Mouse (Mus musculus): ENCODE measurements around the gene Ms4a10.

The Ms4a10 gene

GRCm38 (mm10) chr19:10974238-10974865, at the start of gene Ms4a10:
TSS of gene Ms4a10 (minus strand) at chr19:10974670.
- in situ Hi-C loops (cut with MboI; ENCODE audit: low pct_unique_long_range_greater_than_20kb in 1 of 2, low sequenced_read_pairs in 2 of 2, unreplicated experiment in 1 of 2), result no loop called here

DNA sequence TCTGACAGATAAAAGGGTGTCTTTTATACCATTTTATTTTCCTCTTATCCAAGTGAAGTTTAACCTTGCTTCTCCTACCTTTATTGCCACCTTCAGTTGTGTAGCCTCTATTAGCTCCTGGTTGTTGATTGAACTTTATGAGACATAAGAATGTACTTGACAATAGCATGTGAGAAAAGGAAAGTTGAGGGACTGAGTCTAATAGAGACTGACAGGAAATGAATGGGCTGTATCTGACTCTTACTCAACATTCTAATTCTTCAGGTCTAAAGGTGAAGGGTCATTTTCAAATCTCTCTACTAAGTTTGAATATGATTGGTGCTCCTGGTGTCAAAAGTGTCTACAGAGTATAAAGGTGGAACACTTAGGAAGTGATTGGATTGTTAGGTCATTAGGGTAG, 47.9 kb upstream of the Ms4a10 start:
- in situ Hi-C loops (cut with MboI; ENCODE audit: low pct_unique_long_range_greater_than_20kb in 1 of 2, low sequenced_read_pairs in 2 of 2, unreplicated experiment in 1 of 2), result no loop called here

DNA sequence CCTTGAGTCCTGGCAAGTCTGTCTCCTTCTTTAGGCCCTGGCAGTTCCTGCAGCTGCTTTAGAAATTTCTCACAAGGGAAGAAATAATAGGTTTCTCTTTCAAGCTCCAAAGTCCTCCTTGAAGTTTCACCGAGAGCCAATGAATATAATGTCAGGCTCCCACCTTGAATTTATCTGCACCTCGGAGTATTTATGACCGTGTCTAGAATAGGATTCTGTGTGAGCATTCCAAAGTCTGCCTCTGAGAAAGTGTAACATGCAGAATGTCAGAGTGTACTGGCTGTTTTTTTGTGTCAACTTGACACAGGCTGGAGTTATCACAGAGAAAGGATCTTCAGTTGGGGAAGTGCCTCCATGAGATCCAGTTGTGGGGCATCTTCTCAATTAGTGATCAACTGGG, 43.4 kb upstream of the Ms4a10 start, which contains the start of gene Ms4a18:
Gene Ms4a18 (minus strand): TSS at position 141 of the 400 bp plus-strand sequence.
- in situ Hi-C loops (cut with MboI; ENCODE audit: low pct_unique_long_range_greater_than_20kb in 1 of 2, low sequenced_read_pairs in 2 of 2, unreplicated experiment in 1 of 2), result no loop called here

- in situ Hi-C loops (cut with MboI; ENCODE audit: low pct_unique_long_range_greater_than_20kb in 1 of 2, low sequenced_read_pairs in 2 of 2, unreplicated experiment in 1 of 2), result no loop called here
These were observed 42.8 kb upstream of the Ms4a10 start for GRCm38 (mm10) chr19:11017251-11017650.

DNA sequence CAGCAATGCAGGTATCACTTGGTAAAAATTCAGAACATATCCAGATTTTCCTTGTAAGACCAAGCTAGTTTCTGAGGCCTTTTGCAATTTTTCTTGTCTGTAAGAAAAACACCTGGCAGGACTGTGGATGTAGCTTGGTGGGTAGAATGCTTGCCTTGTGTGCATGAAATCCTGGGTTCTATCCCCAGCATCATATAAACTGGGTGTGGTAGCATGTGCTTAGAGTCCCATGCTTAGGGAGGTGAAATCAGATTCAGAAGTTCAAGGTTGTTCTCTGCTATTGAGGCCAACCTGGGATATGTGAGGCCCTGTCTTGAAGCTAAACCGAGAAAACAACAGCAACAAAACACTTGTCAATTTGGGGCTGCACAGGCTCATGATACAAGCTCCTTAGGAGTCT, 41.5 kb upstream of the Ms4a10 start:
- in situ Hi-C loops (cut with MboI; ENCODE audit: low pct_unique_long_range_greater_than_20kb in 1 of 2, low sequenced_read_pairs in 2 of 2, unreplicated experiment in 1 of 2), result no loop called here

DNA sequence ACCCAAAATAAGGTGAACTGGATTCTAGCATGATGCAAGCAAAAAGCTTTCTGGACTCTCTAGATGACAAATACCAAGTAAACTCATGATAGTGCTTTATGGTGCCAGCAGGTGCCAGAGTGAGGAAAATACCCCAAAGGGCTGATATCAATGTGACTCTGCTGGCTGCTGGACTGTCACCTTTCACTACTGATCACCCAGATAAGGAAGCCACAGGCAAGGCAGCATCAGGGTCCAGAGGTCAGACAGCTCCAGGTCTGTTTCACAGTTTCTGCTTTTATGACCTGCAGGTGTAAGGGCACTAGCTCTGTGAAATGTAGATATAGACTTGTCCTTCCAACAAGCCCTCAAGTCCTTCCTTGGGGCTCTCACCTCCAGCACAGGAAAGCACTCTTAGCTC, 41.0 kb upstream of the Ms4a10 start:
- in situ Hi-C loops (cut with MboI; ENCODE audit: low pct_unique_long_range_greater_than_20kb in 1 of 2, low sequenced_read_pairs in 2 of 2, unreplicated experiment in 1 of 2), result no loop called here

GRCm38 (mm10) chr19:10993150-10993549, 18.7 kb upstream of the Ms4a10 start, which contains the start of gene Ms4a15:
TSS of gene Ms4a15 (minus strand) at chr19:10993250.
- in situ Hi-C loops (cut with MboI; ENCODE audit: low pct_unique_long_range_greater_than_20kb in 1 of 2, low sequenced_read_pairs in 2 of 2, unreplicated experiment in 1 of 2), result no loop called here

DNA sequence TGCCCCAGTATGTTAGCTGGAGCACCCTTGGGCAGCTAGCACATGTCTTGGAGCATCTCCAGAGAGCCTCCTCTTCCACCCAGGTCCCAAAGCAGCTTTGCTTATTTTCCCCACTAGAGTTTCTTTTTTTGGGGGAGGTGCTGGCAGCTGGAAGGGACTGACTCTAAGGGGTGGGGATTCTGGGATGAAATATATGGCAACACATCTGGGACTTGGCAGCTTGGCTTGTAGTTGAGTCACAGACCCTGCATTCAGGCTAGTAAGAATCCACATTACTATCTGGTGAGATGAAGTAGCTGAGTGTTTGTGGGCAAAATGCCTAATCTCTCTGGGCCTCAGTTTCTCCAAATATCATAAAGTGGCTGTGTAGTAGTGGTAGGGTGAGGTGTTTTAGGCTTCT, 17.4 kb upstream of the Ms4a10 start:
- in situ Hi-C loops (cut with MboI; ENCODE audit: low pct_unique_long_range_greater_than_20kb in 1 of 2, low sequenced_read_pairs in 2 of 2, unreplicated experiment in 1 of 2), result no loop called here

DNA sequence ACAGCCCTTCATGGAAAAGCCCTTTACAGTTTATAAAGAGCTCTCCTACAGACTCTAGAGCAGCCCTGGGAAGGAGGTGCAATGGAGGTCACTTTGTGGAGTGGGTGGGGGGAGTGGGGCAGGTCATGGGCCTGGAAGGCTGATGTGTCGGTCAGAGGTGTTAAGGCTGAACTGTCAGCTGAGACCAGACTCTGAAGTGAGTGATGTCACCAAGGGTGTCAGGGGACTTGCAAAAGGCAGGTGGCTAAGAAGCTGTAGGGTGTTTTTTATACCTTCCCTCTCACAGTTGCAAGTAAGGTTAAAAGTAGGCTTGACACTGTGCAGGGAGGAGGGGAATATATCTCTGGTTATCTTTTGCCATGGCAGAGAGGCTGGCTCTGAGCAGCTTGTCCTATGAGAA, 16.3 kb upstream of the Ms4a10 start:
- in situ Hi-C loops (cut with MboI; ENCODE audit: low pct_unique_long_range_greater_than_20kb in 1 of 2, low sequenced_read_pairs in 2 of 2, unreplicated experiment in 1 of 2), result no loop called here

- in situ Hi-C loops (cut with MboI; ENCODE audit: low pct_unique_long_range_greater_than_20kb in 1 of 2, low sequenced_read_pairs in 2 of 2, unreplicated experiment in 1 of 2), result no loop called here
These were observed 14.1 kb upstream of the Ms4a10 start for GRCm38 (mm10) chr19:10988563-10988962.

DNA sequence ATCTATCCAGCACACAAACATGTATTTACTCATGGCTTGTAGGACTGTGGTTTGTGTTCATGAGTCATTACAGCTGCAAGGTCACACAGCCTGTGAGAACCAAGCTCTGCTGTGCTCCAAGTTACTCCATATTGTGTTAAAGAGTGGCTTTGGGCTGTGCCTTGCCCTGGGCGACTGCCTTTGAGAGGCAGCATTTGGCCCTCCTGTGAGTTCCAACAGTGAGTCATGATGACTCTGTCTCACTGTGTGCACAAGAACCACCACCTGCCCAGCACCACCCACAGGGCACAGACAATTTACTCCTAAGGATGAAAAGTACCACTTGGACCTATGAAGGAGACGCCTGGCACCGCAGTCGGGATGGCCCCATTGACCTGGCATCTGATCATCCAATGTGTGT, 11.4 kb upstream of the Ms4a10 start:
- in situ Hi-C loops (cut with MboI; ENCODE audit: low pct_unique_long_range_greater_than_20kb in 1 of 2, low sequenced_read_pairs in 2 of 2, unreplicated experiment in 1 of 2), result no loop called here

DNA sequence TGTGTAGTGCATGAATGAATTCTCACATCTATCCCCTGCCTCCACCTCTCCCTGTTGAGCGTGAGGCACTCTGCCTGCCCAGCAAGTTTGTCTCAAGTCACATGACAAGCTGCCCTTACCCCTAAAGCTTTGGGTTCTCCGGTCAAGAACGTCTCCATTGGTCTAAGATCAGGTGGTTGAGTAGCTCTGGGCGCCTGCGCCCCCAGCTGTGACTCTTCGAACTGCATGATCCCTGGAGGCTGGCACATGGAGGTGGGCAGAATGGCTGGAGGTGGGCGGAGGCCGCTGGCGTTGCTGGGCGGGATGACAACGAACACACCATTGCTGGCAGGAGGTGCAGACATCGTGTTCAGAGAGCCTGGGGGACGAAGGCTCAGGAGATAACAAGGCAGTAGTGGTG, 10.1 kb upstream of the Ms4a10 start:
- in situ Hi-C loops (cut with MboI; ENCODE audit: low pct_unique_long_range_greater_than_20kb in 1 of 2, low sequenced_read_pairs in 2 of 2, unreplicated experiment in 1 of 2), result no loop called here

DNA sequence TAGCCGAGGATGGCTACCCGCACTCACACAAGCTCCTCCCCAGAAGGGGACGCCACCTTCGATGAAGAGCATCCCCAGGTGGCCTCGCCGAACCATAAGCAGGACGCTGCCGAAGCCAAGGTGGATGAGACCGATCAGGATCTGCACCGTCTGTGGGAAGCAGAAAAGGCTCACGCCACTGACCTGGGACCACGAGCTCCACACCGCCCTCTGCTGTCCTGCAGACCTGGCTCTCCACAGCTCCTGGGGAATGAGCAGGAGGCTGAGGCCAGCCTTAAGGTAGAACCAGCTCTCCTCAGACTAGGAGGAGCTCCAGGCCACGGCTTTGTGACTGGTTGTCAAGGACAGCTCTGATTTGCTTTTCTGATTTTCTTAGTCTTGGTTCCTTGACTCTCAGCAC, 8.7 kb upstream of the Ms4a10 start:
- in situ Hi-C loops (cut with MboI; ENCODE audit: low pct_unique_long_range_greater_than_20kb in 1 of 2, low sequenced_read_pairs in 2 of 2, unreplicated experiment in 1 of 2), result no loop called here

- in situ Hi-C loops (cut with MboI; ENCODE audit: low pct_unique_long_range_greater_than_20kb in 1 of 2, low sequenced_read_pairs in 2 of 2, unreplicated experiment in 1 of 2), result no loop called here
These were observed 5.7 kb upstream of the Ms4a10 start for GRCm38 (mm10) chr19:10980210-10980609.

DNA sequence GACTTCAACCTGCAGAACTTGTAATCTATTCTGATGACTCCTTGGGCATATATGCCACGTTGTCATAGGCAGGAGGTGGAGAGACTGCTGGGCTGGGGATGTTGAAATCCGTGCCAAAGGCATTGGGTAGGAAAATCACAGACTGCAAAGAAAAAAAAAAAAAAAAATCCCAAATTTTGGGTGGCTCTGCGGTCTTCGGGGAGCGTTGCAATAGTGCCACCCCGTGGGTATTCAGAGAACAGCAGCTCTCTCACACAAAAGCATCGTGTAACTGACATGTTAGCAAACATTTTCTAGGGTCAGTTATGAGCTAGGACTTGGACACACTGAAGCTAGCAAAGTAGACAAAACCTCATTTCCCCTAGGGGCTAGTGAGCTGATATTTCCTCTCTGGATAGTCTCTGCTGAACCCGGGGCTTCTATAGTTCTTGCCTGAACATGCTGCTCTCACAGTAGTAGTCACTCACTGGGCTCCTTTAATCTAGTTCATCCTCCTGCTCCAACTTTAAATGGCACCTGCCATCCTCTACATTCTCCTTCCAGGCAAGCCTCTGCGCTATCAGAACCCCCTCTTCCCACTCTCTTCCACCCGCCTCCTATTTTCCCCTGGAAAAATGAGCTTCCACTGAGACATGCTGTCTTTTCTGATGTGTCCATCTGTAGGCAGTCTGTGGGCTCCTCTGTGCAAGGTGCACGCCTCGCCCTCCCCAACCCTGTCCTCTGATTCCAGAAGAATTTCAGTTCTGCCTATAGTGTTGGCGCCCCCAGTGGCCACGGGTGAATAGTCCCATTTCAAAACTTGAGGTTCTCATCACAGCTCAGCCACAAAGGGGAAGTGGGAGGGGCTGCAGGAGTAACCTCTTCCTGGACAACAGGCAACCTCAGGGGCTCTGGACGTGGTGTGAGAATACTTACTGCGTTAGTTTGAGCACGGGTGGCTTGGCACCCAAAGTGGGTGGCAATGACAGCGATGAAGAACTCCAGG, 5.0 kb upstream of the Ms4a10 start:
- in situ Hi-C loops (cut with MboI; ENCODE audit: low pct_unique_long_range_greater_than_20kb in 1 of 2, low sequenced_read_pairs in 2 of 2, unreplicated experiment in 1 of 2), result loop anchor here in 1 of 2 experiments (5.0 kb wide), 1 partner anchor 42 kb away; the partner anchor contains the start of gene Ptgdr2

GRCm38 (mm10) chr19:10976318-10976717, 1.8 kb upstream of the Ms4a10 start:
- in situ Hi-C loops (cut with MboI; ENCODE audit: low pct_unique_long_range_greater_than_20kb in 1 of 2, low sequenced_read_pairs in 2 of 2, unreplicated experiment in 1 of 2), result loop anchor here in 1 of 2 experiments (5.0 kb wide), 1 partner anchor 39 kb away; the partner anchor contains the start of gene Ptgdr2

DNA sequence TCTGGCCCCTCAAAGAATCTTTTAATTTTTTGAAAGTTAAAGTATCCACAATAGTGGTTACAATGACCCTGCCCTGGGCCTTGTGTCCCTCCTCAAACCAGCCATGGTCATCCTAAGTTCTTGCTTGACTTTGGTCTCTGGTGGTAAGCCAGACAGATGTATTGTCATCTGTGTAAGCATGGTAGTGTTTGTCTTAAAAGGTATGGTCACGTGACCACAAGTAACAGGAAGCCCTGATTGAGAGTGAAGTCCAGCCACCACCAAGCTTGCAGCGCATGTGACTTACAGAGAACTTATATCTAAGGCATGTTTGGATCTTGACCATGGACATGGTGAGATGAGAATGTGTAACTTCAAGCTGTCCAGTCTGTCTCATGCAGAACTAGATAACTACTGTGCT, 717 bp upstream of the Ms4a10 start:
- in situ Hi-C loops (cut with MboI; ENCODE audit: low pct_unique_long_range_greater_than_20kb in 1 of 2, low sequenced_read_pairs in 2 of 2, unreplicated experiment in 1 of 2), result loop anchor here in 1 of 2 experiments (5.0 kb wide), 1 partner anchor 38 kb away; the partner anchor contains the start of gene Ptgdr2

GRCm38 (mm10) chr19:10973187-10973586, 1.3 kb downstream of the Ms4a10 start:
- in situ Hi-C loops (cut with MboI; ENCODE audit: low pct_unique_long_range_greater_than_20kb in 1 of 2, low sequenced_read_pairs in 2 of 2, unreplicated experiment in 1 of 2), result no loop called here

- in situ Hi-C loops (cut with MboI; ENCODE audit: low pct_unique_long_range_greater_than_20kb in 1 of 2, low sequenced_read_pairs in 2 of 2, unreplicated experiment in 1 of 2), result no loop called here
These were observed 1.8 kb downstream of the Ms4a10 start for GRCm38 (mm10) chr19:10972660-10973059.

All from mouse embryonic stem cell (cell line).